Mouse (Mus musculus) small intestine, adult 2 months (tissue): ENCODE data around the gene Map4.

ENCODE experiments used
- CTCF ChIP-seq: fragments of 200-500 bp; IDR thresholded peaks from 2 replicates; pipeline ENCODE4 v1.5.1; 2012; ENCODE audit warnings: low read depth, mild to moderate bottlenecking, control low read depth, inconsistent platforms, low read length, moderate library complexity, mixed read lengths; ENCODE audit not compliant: insufficient replicate concordance, insufficient read length; ENCODE audit errors: extremely low read depth
- POLR2A ChIP-seq: fragments of 200-500 bp; IDR thresholded peaks from 2 replicates; pipeline ENCODE4 v1.6.1; 2012; ENCODE audit warnings: low read depth, mild to moderate bottlenecking, control low read depth, inconsistent platforms, low read length, moderate library complexity

DNA sequence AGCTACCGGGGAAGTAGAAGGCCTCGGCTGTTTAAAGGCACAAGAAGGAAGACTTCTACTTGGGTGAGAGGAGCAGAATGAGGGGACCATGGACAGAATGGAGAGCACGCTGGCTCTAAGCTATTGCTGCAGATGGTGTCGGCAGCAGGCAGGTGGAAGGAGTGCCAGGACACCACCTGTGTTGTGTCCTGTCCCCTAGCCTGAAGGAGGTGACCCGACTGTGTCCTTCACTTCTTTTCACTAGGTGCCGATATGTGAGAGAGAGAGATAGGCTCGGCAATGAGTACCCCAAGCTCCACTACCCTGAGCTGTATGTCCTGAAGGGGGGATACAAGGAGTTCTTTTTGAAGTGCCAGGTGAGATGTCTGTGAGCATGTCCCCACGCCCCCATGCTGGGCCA lies 39.8 kb upstream of the Map4 start:
- no peak for TF ChIP-seq CTCF
- TF ChIP-seq POLR2A = no peak
